Mouse (Mus musculus) left cerebral cortex, adult 9 months (tissue): Measurements from ENCODE around the gene Fn1.

Experiments used
- DNase-seq, 2 experiments: peaks; one replicate each; pipeline ENCODE4 v3.0.0; 2022; ENCODE audit warnings: low spot score in 2 of 2

The Fn1 gene

GRCm38 (mm10) chr1:71652551-71653399 is at the start of gene Fn1:
TSS of gene Fn1 (minus strand) at chr1:71653200.
- DNase-seq = peak in 1 of 2 experiments; percentile 19

GRCm38 (mm10) chr1:71696093-71696492 is 43.1 kb upstream of the Fn1 start:
- no peak for DNase-seq

GRCm38 (mm10) chr1:71691472-71692277 is 38.7 kb upstream of the Fn1 start:
- no peak for DNase-seq

DNA sequence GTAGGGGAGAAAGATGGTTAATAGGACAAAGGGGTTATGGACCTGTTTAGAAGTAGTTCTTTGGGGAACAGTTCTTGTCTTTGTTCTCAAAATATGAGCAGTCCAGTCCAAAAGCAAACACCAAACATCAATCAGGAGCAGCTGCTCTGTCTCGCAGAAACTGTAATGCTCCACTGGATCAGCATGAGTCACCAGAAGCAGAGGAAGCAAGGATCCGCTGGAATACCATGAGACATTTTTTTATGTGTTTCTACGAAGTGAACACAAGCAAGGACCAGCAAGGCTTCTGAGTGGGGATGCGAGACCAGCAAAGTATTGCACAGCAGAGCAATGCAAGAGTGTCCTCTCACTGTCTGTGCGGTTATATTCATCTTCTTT is 35.9 kb upstream of the Fn1 start:
- no peak for DNase-seq

DNA sequence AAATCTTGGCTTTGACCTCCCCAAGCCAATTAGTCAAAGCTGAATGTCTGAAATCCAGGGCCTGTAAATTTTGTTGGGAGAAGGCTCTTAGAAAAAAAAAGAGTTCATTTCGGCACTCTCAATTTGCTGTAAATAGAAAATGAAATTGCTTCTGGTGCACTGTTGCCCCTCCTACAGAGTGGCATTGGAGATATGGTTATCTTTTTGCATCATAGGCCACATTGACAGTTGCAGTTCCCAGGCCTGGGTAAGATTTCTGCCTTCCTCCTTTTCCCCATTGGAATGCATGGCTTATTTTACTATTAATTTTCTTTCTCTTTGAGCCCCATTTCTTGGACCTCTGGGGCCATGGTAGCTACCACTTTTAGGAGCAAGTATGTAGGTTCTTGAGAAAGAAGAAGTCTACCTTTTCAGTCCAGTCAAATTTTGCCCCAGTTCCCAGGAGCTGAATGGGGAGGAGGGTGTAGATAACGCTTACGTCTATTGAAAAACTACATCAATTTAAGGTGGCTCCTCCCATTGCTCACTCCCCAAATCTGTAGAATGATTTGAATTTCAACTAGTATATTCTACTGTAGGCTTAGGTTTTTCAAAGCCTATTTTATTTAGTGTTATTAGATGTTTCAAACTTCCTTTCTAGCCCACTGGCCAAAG is 35.4 kb upstream of the Fn1 start:
- DNase-seq = no peak

DNA sequence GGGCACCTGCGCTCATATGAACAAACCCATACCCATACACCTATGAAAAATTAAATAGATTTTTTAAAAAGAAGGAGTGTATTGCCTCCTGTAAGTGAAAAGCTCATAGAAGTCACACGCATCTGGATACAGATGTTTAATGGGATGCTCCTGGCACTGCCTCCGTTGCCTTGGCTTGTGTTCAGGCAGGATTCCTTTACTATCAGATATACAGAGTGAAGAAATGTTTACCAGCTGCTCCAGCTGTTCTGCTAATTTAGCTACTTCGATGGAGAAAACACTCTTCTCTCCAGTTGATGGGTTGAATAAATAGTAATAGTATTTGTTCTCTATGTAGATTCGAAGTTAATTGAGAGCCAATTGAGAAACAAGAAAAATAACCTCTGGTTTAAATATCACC is 33.8 kb upstream of the Fn1 start:
- no peak for DNase-seq

DNA sequence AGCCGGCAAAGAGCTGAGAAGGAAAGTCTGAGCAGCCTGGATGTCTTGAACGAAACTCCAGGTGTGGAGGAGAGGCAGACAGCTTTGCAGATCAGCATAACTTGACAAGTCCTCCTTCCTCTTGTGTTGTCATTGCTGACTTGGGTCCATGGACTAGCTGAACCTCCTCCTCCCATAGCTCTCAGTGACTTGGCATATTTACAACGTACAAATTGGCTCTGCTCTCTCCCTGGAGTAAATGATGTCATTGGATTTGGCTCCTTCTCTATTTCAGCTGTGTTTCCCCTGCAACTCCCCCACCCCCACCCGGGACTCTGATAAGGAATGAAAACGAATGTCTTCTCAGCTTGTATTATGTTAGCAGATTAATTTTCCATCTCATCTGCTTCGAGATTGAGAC is 30.7 kb upstream of the Fn1 start:
- DNase-seq = no peak

- DNase-seq = no peak
These were observed 29.3 kb upstream of the Fn1 start for GRCm38 (mm10) chr1:71682194-71682715.

DNA sequence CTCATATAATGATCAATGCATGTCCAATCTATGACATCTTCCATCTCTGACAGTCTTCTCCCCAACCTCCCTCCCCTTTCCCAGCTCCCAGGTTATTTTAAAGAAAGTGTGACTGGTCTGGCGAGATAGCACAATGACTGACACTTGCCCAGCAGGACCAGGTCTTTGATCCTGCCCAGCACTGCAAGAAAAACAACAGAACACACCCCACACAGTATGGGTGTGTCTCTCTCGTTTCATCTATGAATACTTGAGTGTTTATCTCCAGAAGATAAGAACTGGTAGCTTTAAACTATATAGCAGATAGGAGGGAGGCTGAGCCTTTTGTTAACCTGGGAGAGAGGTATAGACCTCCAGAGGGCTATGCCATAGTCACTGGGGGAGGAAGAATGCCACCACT is 28.3 kb upstream of the Fn1 start:
- no peak for DNase-seq

DNA sequence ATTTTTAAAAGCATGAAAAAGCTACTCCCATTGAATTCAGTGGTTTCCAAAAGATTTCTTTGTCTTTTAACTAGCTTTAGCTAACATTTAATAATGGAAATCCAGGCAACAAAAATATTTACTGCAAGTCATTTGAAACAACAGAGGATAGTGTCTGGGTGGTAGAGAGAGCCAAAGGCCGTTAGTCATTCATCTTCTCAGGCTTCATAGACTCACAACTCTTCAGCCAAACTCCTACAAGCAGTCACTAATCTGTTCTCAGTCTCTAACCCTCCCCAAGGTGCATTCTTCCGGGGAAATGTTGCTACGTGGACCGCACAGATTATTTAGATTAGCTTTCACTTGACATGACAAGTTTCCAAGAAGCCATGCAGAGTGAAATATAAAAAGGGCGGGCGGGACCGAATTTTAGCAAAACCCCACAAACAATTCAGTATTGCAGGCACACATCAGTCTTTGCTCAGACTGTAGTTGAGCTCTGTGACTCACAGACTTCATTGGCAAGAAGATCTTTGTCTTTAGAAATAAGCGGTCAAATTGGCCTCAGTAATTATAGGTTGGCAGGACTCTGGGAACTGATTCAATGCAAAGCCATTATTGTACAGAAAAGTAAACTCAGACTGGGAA is 27.2 kb upstream of the Fn1 start:
- no peak for DNase-seq

- DNase-seq = no peak
These were observed 22.4 kb upstream of the Fn1 start for GRCm38 (mm10) chr1:71675420-71675819.

DNA sequence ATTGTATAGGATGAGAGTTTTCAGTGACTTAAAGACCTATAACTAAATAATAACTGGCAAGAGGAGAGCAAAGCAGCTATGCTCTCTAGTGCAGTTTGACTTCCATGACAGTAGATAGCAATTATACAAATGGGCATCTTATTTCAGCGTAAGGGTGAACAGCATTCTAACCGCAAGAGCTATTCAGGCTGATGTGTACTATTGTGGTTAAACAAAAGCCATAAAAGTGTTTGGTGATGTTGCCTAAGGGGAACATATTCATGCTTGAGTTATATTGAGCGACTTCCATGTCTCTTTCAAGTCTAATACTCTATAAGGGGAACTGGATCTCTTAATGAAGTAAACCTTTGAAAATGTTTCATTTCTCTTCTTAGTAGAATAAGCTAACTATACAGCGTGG is 21.3 kb upstream of the Fn1 start:
- DNase-seq = no peak

DNA sequence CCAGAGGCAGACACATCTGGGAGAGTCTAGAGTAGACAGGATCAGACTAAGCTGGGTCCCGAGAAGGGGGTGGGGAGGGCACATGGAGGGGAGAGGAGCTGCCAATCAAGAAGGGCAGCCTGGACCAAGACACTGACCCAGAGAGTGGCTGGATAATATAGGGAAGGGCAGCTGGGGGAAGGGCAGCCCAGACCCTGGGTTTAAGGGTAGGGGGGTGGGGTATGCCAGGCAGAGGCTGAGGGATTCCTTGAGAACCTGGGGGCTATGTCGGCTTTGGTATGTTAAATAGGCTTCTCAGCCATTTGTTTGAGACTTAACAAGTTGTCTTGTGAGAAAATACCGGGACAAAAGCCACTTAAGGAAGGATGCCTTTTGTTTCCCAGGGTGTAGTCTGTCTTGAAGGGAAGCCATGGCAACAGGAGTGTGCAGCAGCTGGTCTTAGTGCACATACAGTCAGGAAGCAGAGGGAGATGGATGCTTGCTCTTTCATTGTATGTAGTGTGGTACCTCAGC is 20.5 kb upstream of the Fn1 start:
- DNase-seq = no peak

GRCm38 (mm10) chr1:71672346-71672745 is 19.3 kb upstream of the Fn1 start:
- DNase-seq = no peak

GRCm38 (mm10) chr1:71663242-71663641 is 10.2 kb upstream of the Fn1 start:
- DNase-seq = no peak

GRCm38 (mm10) chr1:71658632-71659031 is 5.6 kb upstream of the Fn1 start:
- no peak for DNase-seq

DNA sequence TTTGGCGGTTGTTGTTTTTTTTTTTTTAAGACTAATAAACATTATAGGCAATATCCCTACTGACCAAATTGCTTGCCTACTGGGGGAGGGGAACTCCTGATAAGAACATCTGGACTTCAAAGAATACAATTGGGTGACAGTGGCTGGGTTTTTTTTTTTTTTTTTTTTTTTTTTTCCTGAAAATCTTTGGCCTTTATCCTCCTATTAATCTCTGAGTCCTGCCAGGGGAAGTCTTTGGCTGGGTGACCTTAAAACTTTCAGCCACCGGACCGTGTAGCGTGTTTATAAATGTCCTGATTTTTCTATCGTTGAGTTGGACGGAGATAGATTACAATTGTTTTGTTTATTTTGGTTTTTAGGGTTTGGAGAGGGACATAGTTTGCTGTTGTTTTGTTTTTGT is 3.3 kb upstream of the Fn1 start:
- DNase-seq = no peak

DNA sequence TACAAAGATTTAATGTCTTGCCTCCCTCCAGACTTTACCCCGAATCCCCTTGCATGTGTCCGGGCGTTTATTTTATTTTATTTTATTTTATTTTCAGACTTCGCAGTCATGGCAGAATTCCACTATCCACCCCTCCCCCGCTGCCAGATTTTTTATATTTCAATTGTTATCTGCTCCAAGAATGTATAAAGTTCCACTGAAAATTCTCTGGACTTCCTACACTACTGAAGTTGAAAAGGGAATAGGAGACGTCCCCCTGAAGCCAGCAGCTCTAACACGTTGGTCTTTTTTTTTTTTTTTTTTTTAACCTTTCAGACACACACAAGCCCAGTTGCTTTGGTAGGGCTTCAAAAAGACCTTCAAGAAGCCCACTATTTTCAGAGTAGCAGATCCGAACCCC is 1.2 kb upstream of the Fn1 start:
- no peak for DNase-seq

DNA sequence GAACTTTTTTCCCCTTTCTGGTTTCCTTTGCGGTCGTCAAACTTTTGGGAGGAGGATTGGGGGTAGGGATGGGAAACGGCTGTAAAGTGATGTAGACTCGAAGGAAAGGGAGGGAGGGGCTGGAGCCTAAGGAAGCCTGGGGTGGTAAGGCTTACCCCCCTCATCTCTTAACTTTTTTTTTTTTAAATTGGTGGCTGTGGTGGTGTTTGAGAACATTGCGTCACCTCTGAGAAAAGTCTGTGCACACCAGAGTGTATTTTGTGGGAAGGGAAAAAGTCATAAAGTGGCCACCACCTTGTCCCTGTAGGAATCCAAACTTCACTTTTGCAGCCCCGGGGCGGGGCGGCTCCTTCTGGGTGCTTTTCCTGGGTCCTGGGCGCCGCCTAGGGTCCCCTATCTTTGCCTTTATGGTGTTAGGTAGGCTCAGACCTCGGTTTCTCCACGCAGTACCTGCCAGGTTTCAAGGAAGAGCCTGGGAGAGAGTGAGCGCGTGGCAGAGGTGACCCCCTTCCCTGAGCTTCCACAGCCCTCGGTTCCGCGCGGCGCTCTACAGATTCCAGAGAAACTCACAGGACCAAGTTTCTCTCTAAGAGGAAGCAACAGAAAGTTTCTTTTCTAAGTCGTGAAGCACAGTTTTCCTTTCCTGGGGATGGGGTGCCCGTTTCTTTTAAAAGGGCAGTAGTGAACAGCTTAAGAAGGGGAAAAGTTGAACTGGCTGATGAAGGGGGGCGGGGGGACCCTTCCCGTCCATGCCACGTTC is 580 bp upstream of the Fn1 start:
- no peak for DNase-seq

DNA sequence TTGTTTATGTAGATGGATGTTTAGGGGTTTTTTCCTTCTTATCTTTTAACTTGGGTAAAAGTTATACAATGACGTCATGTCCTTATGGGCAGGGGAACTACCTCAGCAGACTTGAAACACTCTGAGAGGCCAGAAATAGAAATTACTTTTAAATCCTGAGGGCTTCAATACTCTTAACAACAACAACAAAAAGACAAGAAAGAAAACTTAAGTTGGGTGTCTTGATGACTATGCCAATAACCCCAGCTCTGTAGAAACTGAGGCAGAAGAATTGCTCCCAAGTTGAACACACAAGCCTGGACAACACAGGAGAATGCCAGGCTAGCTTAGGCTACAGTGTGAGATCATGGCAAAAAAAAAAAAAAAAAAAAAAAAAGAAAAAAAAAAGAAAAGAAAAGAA is 1.2 kb downstream of the Fn1 start:
- DNase-seq = no peak

DNA sequence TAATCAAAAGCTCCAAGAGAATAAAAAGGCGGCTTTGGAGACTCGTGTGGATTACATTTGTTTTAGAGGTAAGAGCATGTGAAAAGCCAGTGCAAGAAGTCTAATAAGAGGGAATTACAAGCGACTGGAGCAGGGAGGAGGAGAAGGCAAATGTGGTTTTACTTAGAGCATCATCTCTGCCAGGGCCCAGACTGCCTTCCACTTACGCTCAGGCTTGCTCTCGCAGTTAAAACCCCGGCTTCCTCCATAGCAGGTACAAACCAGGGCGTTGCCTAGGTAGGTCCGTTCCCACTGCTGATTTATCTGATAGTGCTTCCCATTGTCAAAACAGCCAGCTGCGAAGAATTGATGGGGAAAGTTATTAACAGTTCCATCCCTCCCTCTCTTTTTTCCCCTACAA is 1.7 kb downstream of the Fn1 start:
- no peak for DNase-seq
